Mouse (Mus musculus) T-helper 17 cell (primary cell): ENCODE measurements around the gene Kctd5.

ENCODE experiments used
- in situ Hi-C, 2 experiments: fragments of 300-600 bp; cut with MboI, MseI; formaldehyde crosslinking; loops; 1 replicate in 1 of 2; 2 replicates in 1 of 2; pipeline ENCODE4 v1.15.1; 2025; ENCODE audit warnings: high pct_unique_total_duplicates in 2 of 2

Gene Kctd5

DNA sequence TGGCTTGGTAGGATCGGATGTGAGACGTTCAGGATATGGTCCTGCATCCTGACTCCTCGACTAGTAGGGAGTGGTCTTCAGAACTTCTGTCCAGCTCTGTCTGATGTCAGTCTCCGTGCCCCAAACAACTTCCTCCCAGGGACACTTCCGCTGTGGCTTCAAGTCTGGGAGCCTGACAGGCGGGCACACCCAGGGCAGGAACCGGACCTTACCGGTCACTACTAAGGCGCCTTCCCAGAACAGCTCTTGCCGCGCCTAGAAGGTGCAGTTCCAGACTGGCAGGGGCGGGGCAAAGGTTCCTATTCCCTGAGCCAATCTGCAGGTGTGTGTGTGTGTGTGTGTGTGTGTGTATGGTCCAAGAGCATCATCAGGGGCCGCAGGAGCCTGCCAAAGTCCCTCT lies 35.9 kb downstream of the Kctd5 start:
- in situ Hi-C loops = no loop called here

DNA sequence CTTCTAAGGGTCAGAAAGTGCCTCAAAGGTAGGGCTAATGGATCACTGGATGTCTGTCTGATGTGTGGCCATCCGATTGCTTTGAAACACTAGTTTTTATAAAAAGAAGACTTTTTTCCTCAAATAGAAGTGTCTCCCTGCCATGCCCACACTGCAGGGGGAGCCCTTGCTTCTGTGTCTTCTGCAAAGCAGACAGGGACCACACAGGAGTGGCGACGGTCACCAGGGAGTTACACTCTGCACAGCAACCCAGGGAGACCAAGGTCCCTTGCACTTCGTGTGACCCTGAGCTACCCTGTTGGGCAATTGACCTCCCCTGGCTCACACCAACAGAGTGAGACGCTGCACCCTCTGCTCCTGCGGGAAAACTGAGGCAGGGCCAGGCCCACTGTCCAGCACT lies 36.3 kb downstream of the Kctd5 start:
- in situ Hi-C loops = no loop called here

DNA sequence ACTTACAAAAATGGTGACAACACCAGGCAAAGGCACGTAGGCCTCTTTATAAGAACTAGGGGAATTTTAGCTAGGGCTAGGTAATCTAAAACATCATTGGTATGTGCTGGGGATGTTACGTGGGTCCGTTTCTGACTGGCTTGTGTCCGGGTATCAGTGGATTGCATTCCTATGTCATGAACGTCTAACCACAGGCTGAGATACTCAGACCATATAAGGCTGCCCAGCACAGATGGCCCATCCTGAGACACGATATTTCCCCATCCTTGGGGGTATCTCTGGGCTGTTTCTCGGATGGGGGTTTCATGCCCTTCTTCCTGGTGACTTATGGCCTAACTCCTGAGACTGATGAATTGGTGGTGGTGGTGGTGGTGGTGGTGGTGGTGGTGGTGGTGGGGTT lies 38.2 kb downstream of the Kctd5 start:
- in situ Hi-C loops = no loop called here

DNA sequence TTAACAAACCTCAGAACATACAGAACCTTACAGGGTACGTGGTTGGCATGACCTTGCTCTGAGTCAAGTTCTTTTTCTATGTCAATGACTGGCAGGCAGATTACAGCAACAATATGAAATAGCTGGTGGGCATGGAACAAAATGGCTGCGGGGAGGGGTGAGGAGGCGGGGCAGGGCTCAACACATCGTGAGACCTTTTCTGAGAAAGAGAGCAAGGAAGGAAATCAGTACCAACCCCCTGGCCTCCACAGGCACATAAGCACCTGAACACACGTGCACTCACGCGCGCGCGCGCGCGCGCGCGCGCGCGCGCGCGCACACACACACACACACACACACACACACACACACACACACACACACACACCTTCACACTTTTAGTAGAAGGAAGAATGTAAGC lies 42.7 kb downstream of the Kctd5 start:
- in situ Hi-C loops = no loop called here

DNA sequence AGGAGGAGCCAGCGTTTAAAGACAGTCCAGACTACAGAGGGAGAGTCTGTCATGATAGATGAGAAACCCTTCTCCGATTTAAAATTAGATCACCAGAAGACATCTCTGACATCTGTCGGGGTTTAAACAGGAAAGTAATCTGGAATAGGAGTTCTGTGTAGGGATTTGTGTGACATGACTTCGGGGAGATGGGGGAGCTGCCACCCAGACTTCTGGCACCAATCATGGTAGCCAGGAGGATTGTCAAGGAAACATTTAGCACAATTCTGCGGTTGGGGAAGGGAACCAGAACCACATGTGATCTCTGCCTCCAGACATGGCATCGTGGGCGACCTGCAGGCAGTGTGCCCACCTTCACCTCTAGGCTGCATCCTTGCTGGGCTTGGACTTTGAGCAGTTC lies 43.8 kb downstream of the Kctd5 start:
- in situ Hi-C loops = no loop called here

DNA sequence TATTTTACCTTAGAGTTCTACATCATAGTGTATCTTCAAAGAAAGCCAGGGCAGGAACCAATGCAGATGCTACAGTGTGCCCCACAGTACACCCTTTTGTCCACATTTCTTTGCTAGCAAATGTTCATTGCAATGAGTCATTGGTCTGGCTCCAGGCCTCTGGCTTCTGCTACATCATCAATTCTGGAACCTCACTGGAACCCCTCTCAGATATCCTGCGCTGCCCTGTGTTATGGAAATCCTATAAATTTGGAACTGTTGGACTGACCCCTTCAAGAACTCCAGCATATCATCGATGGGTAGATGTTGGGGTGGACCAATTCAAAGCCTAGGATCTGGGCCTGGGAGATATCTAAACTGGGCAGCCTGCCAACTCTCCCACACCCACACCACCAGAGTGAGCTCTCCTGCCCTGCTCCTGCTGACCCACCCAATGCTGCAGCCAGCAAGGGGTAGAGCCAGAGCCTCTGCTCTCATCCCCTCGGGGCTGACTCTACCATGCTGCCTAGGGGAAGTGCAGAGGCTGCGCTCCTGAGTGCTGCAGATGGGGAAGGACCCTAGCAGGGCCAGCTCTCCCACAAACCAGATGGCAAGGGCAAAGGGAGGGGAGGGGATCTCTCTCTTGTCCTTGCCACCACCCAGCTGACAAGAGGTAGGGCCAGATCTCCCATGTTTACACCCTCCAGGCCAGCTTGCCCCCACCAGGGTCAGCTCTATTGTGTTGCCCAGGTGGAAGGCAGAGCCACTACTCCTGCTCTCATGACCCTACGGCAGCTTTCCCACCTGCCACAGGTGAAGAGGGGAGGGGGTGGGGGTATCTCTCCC lies 51.7 kb downstream of the Kctd5 start:
- in situ Hi-C loops = no loop called here

DNA sequence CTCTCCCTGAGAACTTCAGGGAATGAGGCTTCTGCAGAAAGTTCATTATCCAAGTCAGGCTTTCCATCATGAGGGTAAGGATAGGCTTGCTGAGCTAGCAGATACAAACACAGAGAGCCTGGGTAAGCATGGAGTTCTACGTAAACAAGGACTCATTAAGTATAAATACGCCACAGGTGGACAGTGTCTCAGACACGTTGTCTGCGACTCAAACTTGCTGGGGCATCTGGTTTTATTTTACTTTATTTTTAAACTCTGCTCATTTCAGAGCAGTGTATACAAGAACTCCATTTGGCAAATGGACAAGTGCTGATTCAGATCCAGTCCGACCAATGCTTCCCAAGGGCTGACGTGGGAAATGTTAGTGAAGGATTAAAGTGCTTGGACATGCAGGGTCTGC lies 52.6 kb downstream of the Kctd5 start:
- in situ Hi-C loops = no loop called here

DNA sequence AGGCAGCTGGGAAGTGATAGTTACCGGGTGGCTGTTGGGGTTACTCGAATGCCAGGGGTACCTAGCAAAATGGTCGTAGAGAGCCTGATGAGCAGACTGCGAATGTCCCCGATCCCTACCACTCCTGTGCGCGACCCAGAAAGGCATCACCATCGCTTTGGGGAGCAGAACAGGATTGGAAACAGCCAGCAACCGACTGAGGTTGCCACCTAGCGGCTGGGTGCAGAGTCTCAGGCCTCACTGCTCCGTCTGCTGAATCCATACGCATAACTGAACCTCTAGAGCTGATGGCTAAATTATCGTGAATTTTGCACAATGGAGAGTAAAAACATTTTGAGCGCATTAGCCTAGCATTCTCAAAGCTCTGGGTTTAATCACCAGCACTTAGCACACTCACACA lies 57.6 kb downstream of the Kctd5 start:
- in situ Hi-C loops = no loop called here

DNA sequence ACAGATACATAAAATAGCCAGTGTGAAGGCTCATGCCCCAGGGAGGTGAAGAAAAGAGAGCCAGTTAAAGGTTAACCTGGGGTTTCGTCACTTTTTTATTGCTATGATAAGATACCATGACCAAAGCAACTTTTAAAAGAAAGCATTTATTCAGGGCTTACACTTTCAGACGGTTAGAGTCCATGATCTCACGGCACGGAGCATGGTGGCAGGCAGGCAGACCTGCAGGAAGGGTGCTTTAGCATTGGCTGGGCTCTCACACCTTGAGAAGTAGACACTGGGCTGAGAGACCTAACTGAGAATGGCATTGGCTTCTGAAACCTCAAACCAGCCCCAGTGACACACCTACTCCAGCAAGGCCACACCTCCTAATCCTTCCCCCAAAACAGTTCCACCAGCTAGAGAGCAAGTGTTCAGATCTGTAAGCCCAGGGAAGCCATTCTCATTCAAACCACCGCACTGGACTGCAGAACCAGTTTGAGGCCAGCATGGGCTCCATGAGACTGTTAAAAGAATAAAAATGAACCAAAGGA lies 58.8 kb downstream of the Kctd5 start:
- in situ Hi-C loops = no loop called here

DNA sequence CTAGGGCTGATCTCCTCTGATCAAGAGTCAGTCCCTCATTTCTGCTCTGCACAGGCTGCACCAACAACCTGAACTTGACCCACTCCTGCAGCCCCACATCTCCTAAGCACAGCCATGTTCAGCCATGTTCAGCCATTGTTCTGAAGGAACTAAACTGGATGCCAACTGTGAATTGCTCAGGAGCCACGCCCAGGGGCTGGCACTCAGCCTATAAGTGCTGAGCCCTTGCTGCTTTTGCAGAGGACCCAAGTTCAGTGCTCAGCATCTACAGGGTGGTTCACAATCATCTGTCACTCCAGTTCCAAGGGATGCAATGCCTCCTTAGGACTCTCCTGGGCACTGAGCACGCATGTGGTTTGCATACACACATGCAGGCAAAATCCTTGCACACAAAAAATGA lies 60.4 kb downstream of the Kctd5 start:
- in situ Hi-C loops = no loop called here

DNA sequence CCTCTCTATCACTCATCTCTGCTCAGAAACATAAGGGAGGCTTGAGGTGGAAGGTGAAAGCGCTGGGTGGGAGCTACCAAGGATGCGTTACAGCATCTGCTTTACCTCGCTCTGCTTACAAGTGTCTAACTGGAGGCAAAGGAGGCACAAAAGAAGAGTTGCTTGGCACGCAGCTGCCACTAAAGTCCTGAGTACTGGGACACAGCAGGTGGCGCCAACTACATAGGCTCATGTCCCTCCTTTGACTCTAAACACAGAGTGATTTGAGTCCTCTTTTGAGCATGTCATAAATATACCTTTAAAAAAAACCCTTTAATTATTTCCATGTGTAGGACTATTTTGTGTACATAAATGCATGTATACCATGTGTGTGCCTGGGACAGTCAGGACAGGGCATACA lies 63.7 kb downstream of the Kctd5 start:
- in situ Hi-C loops = no loop called here

DNA sequence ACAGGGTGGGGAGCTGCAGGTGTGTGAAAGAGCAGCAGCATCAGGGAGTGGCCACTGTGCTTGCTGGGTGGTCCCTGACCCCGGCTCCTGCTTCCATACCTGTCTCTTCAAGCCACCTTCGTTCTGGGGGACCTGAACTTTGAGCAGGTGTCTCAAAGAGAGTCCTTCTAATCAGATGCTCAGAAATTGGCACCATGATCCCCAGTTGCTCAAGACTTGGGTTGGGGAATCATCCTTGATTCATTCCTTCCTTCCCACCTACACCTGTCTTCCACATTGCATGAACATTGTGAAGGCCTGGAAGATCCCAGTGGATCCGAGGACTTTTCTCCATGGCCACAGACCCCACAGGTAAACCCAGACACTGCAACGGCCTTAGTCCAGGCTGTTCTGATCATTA lies 65.2 kb downstream of the Kctd5 start:
- in situ Hi-C loops = no loop called here

DNA sequence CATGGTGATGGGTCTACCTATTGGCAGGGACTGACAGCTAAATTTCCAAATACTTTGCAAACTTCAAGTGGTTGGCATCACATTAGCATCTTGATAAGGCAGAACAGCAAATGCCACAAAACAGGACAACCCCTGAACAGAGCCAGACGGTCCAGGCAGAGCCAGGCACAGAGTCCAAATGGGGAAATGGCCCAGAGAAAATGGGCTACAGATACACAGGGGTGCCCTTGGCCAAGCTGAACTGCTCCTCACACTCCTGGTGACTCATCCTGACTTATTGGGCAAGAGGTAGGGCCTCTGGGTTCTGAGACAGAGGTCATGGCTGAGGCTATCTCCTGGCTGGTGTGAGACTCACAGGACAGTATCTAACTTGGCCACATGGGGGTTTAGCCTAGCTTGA lies 65.9 kb downstream of the Kctd5 start:
- in situ Hi-C loops = no loop called here

DNA sequence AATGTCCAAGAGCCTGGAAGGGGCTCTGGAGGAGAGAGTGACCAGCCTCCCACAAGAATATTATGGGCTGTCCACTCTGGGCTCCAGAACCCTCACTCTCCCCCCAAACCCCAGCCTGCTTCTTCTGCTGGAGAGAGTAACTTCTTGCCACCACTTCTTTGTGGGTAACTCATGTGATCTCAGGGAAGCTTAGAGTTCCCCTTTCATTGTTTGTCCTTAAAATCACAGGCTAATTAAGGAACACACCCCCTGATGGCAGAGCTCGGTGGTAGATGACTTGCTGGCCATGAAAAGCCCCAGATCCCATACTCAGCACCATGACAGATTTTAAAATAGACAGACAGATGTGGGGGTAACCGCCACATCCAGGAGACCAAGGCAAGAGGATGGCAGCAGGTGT lies 66.4 kb downstream of the Kctd5 start:
- in situ Hi-C loops = no loop called here

DNA sequence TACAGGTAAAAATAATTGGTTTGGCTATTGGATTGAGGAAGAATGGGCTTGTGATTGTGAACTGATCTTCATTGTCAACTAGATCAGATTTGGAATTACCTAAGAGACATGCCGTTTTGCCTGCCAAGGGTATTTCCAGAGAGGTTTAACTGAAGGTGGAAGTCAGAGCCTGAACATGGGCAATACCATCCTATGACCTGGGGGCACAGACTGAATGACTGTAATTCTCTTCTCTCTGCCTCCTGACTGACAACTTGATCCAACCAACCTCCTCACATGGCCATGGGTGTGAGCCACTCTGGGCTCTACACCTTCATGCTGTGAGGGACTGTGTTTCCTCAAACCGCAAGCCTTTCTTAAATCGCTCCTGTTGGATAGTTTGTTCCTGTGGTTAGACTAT lies 68.2 kb downstream of the Kctd5 start:
- in situ Hi-C loops = no loop called here

DNA sequence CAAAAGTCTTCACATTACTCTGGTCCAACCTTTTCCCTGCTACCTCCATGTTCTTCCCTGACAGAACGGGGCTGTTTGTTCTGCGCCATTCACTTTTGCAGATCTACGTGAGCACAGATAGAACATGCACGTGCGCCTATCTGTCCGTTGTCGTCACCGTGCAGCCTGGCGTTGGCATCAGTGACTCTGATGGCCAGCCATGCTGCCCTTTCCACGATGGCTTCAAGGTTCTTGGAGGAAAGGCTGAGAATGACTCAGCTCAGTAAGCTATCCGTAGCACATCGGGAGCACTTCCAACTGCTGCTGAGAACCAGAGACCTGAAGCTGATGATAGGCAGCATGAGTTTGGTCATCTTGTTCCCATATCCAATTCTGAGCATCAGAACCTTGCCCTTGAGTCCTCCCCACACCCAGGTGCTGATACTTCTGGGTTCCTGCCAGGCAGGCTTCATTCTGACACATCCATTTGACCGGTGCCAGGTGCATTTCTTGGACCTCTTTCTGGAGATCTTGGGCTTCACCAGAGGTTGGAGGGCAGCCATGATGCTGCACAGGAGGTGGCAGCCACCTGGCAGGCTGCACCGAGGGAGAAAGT lies 69.1 kb downstream of the Kctd5 start:
- in situ Hi-C loops = no loop called here

DNA sequence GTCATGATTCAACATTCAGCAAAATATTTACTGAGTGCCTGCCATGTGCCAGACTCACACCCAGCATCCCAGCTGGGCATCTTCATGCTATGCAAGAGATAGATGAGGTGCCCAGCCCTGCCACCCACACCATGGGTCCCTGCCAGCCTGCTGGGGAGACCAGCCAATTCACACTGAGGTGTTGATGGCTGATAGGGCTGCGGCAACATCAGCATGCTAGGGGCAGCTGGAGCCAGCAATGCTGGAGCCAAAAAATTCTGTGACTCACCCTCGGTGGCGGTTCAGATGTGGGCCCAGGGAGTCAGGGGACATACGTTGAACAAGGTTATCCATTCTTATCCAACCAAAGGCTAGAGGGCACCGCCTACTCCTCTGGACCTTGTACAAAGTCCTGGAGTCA lies 72.9 kb downstream of the Kctd5 start:
- in situ Hi-C loops = no loop called here

DNA sequence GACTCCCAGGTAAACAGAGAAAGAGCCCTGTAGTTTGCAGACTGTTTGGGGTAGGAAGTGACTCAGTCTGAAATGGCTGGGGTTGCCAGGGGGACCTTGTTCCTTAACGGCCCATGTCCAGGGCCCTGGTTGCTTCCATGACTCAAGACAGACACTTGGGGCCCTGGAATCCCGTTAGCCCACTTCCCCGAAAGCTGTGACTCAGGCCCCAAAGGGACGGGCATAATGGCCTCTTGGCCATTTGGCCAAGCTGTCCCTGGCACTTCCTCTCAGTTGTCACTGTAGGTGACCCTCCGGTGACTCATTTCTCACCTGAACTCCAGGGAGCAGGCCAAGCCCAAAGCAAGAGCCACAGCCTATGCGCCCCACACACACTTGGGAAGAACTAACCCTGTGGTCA lies 74.9 kb downstream of the Kctd5 start:
- in situ Hi-C loops = loop anchor here in 1 of 2 experiments (5.0 kb wide), 1 partner anchor 36 kb away; no protein-coding TSS in a partner anchor

DNA sequence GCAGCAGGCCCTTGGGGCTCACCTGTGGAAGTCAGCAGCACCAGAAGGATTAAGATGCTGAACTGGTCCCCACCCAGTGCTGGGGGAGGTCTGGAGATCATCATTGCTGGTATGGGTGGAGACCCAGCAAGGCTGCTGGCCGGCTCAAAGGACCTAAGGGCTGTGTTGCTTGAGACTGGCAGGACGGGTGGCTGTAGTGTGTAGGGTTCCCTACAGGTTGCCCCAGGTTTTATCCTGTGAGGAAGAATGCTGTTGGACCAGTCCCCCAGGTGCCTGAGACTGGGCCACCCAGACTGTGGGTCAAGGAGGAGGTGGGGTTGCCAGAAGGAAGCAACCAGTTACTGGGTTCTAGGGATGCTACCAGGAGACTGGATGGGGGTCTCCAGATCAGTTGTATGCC lies 75.4 kb downstream of the Kctd5 start, which contains the start of gene Prss22:
Prss22 (minus strand) TSS at position 200 of the 400 bp plus-strand sequence.
- in situ Hi-C loops = loop anchor here in 1 of 2 experiments (5.0 kb wide), 1 partner anchor 36 kb away; no protein-coding TSS in a partner anchor
